Mouse (Mus musculus) neural tube, embryonic 14.5 days (tissue): ENCODE data around the gene Kdm2a. TPM values are rescaled to one million over a fixed set of nuclear protein-coding genes. Genes with fewer than 3 reads are reported as not detected.

Source experiments
- ATAC-seq: fragments of 200-750 bp; cut with Nextera tagmentation; 2 replicates; pipeline ENCODE4 v1.8.0; 2017; ENCODE audit warnings: low read depth, mild to moderate bottlenecking, moderate TSS enrichment, moderate library complexity
- H3K27ac ChIP-seq: fragments of 300-500 bp; sonication (generic); 2 replicates; pipeline ENCODE4 v1.5.1; 2014; ENCODE audit warnings: low read depth, mild to moderate bottlenecking, control low read depth, low read length, moderate library complexity, mixed read lengths
- H3K27me3 ChIP-seq: fragments of 300-500 bp; sonication (generic); 2 replicates; pipeline ENCODE4 v1.6.1; 2014; ENCODE audit warnings: low read length; ENCODE audit not compliant: control insufficient read depth, insufficient read depth
- H3K36me3 ChIP-seq: fragments of 300-500 bp; sonication (generic); 2 replicates; pipeline ENCODE4 v1.6.1; 2014; ENCODE audit warnings: low read length, mixed read lengths; ENCODE audit not compliant: control insufficient read depth, insufficient read depth
- H3K4me1 ChIP-seq: fragments of 300-500 bp; sonication (generic); 2 replicates; pipeline ENCODE4 v1.6.1; 2014; ENCODE audit warnings: low read length; ENCODE audit not compliant: control insufficient read depth, insufficient read depth
- H3K4me2 ChIP-seq: fragments of 300-500 bp; sonication (generic); 2 replicates; pipeline ENCODE4 v1.6.1; 2014; ENCODE audit warnings: mild to moderate bottlenecking, low read depth, low read length, control low read depth
- H3K4me3 ChIP-seq: fragments of 300-500 bp; sonication (generic); 2 replicates; pipeline ENCODE4 v1.5.1; 2014; ENCODE audit warnings: low read depth, low read length, control low read depth, mixed read lengths
- H3K9ac ChIP-seq: fragments of 300-500 bp; sonication (generic); replicated peaks from 2 replicates; pipeline ENCODE4 v1.6.1; 2014; ENCODE audit warnings: low read depth, mild to moderate bottlenecking, control low read depth, low read length, mixed read lengths
- H3K9me3 ChIP-seq: fragments of 300-500 bp; sonication (generic); 2 replicates; pipeline ENCODE4 v1.6.1; 2016; ENCODE audit warnings: low read length; ENCODE audit not compliant: control insufficient read depth
- WGBS: fragments of 180-500 bp; shearing (Covaris S2); extraction: QIAGEN DNeasy Blood & Tissue Kit; methylation state at CpG from one replicate; pipeline ENCODE4 v1.1.7; 2014; 5-methylcytosine and 5-hydroxymethylcytosine counted together
- polyA plus RNA-seq: library from polyadenylated mRNA; unstranded; fragments of >200 nt; fragmentation: Nextera tagmentation; extraction: Ambion mirVana; gene quantifications from 2 replicates; pipeline ENCODE4 v1.2.1, GENCODE M21; 2014

Kdm2a gene
- polyA plus RNA-seq, 1 experiment from 2014 or later, result 39.1 TPM

DNA sequence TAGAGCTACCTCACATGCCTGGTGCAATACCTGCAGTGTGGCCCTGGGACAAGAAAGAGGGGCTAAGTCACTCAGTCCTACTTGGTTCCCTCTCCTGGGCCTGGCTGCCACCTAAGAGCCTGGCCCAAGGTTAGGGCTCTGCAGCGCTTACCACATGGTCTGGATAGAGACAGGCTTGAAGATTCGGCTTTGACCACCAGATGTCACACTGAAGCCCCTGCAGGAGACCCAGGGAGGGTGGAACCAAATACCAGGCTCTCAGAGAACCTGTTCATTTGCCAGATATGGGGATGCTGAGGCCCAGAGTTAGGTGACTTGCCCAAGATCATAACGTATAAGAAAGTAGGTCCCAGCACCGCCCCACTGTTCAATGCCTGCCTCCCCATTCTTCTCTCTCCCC, 132.1 kb downstream of the Kdm2a start:
- ATAC-seq, result no peak
- H3K4me2 ChIP-seq, result no peak overlapping the region

More for the DNA sequence above, 132.1 kb downstream of the Kdm2a start:
- Histone ChIP-seq H3K27me3 (peaks cover 4% of the 10 kb centered on the region; the same call in 1 of the 2 replicates), H3K9ac (no peak overlapping the region), H3K36me3 (peaks cover 4% of the 10 kb centered on the region; the same call in 1 of the 2 replicates), H3K4me3 (no peak overlapping the region), H3K9me3 (no peaks in the 10 kb centered on the region), H3K4me1 (peaks cover 3% of the 10 kb centered on the region; the same call in 1 of the 2 replicates), H3K27ac (no peak overlapping the region)
- WGBS, result 59% methylated on average over 4 of the region's 4 CpGs

Other genes starting within 250 kb of the Kdm2a start
- 86.9 and 105 TPM in 2 replicates for gene Coro1b, start 249.7 kb downstream of the Kdm2a start, polyA plus RNA-seq
- gene Ptprcap, start 244.7 kb downstream of the Kdm2a start, polyA plus RNA-seq, result 0.51 and 1.0 TPM in 2 replicates
- 40.9 and 45.1 TPM in 2 replicates for gene Rps6kb2, start 234.9 kb downstream of the Kdm2a start, polyA plus RNA-seq
- 3.0 and 6.1 TPM in 2 replicates for gene Carns1, start 222.8 kb downstream of the Kdm2a start, polyA plus RNA-seq
- gene Tbc1d10c, start 207.0 kb downstream of the Kdm2a start, polyA plus RNA-seq, result 0.79 and 1.1 TPM in 2 replicates
- 574 and 606 TPM in 2 replicates for gene Ppp1ca, start 206.2 kb downstream of the Kdm2a start, polyA plus RNA-seq
- 23.0 and 23.7 TPM in 2 replicates for gene Rad9a, start 196.6 kb downstream of the Kdm2a start, polyA plus RNA-seq
- gene Clcf1, start 184.0 kb downstream of the Kdm2a start, polyA plus RNA-seq, result 0.78 and 1.5 TPM in 2 replicates
- gene AC109138.7, start 183.9 kb downstream of the Kdm2a start, polyA plus RNA-seq, result not detected in 2 replicates
- gene Pold4, start 166.4 kb downstream of the Kdm2a start, polyA plus RNA-seq, result 21.1 and 22.6 TPM in 2 replicates
- gene Ssh3, start 129.1 kb downstream of the Kdm2a start, polyA plus RNA-seq, result 12.2 and 14.0 TPM in 2 replicates
- gene Ankrd13d, start 115.1 kb downstream of the Kdm2a start, polyA plus RNA-seq, result 50.7 and 62.9 TPM in 2 replicates
- 33.0 and 34.3 TPM in 2 replicates for gene Grk2, start 92.1 kb downstream of the Kdm2a start, polyA plus RNA-seq
- 2.6 and 6.1 TPM in 2 replicates for gene Rhod, start 41.1 kb upstream of the Kdm2a start, polyA plus RNA-seq
- gene Syt12, start 79.2 kb upstream of the Kdm2a start, polyA plus RNA-seq, result 4.4 and 4.8 TPM in 2 replicates
- gene 2010003K11Rik, start 100.3 kb upstream of the Kdm2a start, polyA plus RNA-seq, result not detected in 2 replicates
- 22.5 and 23.8 TPM in 2 replicates for gene Pcx, start 112.2 kb upstream of the Kdm2a start, polyA plus RNA-seq
- 14.3 and 16.9 TPM in 2 replicates for gene Lrfn4, start 217.4 kb upstream of the Kdm2a start, polyA plus RNA-seq
- 45.2 and 47.8 TPM in 2 replicates for gene Rce1, start 227.4 kb upstream of the Kdm2a start, polyA plus RNA-seq